Mouse (Mus musculus): ENCODE results near the gene Kctd17. TPM values are rescaled to one million over a fixed set of nuclear protein-coding genes. Genes with fewer than 3 reads are reported as not detected.

Kctd17 gene
- polyA plus RNA-seq, 1 experiment = 163 TPM

- TF ChIP-seq POLR2A (IDR thresholded peaks at IDR 0.05; ENCODE audit: low read depth, low read length) (no peak), CTCF (conservative IDR thresholded peaks at IDR 0.05; ENCODE audit: insufficient read depth, insufficient read length, low read depth, low read length) (no peak)
- Histone ChIP-seq H3K4me1 (ENCODE audit: control insufficient read depth, insufficient read depth, low read length) (peaks cover 16% of the 10 kb centered on the region; the same call in 1 of the 2 replicates), H3K27ac (ENCODE audit: insufficient read depth, low read depth, low read length) (no peak overlapping the region), H3K36me3 (ENCODE audit: control insufficient read depth, insufficient read depth, low read length) (no peaks in the 10 kb centered on the region), H3K27me3 (replicated peaks; ENCODE audit: control insufficient read depth, insufficient read depth, low read length) (no peaks in the 10 kb centered on the region), H3K4me3 (ENCODE audit: insufficient read depth, low read depth, low read length) (no peak overlapping the region)
- 100% methylated on average over 1 of the region's 1 CpGs for WGBS
- no peak for DNase-seq
These were observed 42.8 kb upstream of the Kctd17 start for GRCm38 (mm10) chr15:78385564-78385963.

- H3K27me3 ChIP-seq (replicated peaks; ENCODE audit: control insufficient read depth, insufficient read depth, low read length) = no peaks in the 10 kb centered on the region
- no peak for TF ChIP-seq CTCF (conservative IDR thresholded peaks at IDR 0.05; ENCODE audit: insufficient read depth, insufficient read length, low read depth, low read length)
- no peak for TF ChIP-seq POLR2A (IDR thresholded peaks at IDR 0.05; ENCODE audit: low read depth, low read length)
- no peak overlapping the region for H3K4me3 ChIP-seq (ENCODE audit: insufficient read depth, low read depth, low read length)
- 82% methylated on average over 3 of the region's 3 CpGs for WGBS
- H3K27ac ChIP-seq (ENCODE audit: insufficient read depth, low read depth, low read length) = no peak overlapping the region
- H3K4me1 ChIP-seq (ENCODE audit: control insufficient read depth, insufficient read depth, low read length) = no peaks in the 10 kb centered on the region; the same call in 1 of the 2 replicates
- DNase-seq = no peak
- no peaks in the 10 kb centered on the region for H3K36me3 ChIP-seq (ENCODE audit: control insufficient read depth, insufficient read depth, low read length)
These were observed 37.5 kb upstream of the Kctd17 start for GRCm38 (mm10) chr15:78390855-78391254.

- H3K4me1 ChIP-seq (ENCODE audit: control insufficient read depth, insufficient read depth, low read length) = no peaks in the 10 kb centered on the region; the same call in 1 of the 2 replicates
- H3K27me3 ChIP-seq (replicated peaks; ENCODE audit: control insufficient read depth, insufficient read depth, low read length) = no peaks in the 10 kb centered on the region
- TF ChIP-seq CTCF (conservative IDR thresholded peaks at IDR 0.05; ENCODE audit: insufficient read depth, insufficient read length, low read depth, low read length) (peak; percentile 27; the same call in 1 of the 2 replicates), POLR2A (IDR thresholded peaks at IDR 0.05; ENCODE audit: low read depth, low read length) (no peak)
- DNase-seq = peak; percentile 83
- no peak within 1 kb of the TSS for H3K27ac ChIP-seq (ENCODE audit: insufficient read depth, low read depth, low read length)
- WGBS = 58% methylated on average over 8 of the region's 8 CpGs
- H3K4me3 ChIP-seq (ENCODE audit: insufficient read depth, low read depth, low read length) = no peak within 1 kb of the TSS
- H3K36me3 ChIP-seq (ENCODE audit: control insufficient read depth, insufficient read depth, low read length) = no peaks in the 10 kb centered on the region
These were observed 32.8 kb upstream of the Kctd17 start, which contains the start of gene Tex33 for GRCm38 (mm10) chr15:78395478-78395962. TSS of gene Tex33 (minus strand) at chr15:78395912.

GRCm38 (mm10) chr15:78401345-78401744 is 27.0 kb upstream of the Kctd17 start:
- TF ChIP-seq CTCF (conservative IDR thresholded peaks at IDR 0.05; ENCODE audit: insufficient read depth, insufficient read length, low read depth, low read length) (no peak), POLR2A (IDR thresholded peaks at IDR 0.05; ENCODE audit: low read depth, low read length) (no peak)
- Histone ChIP-seq H3K27me3 (replicated peaks; ENCODE audit: control insufficient read depth, insufficient read depth, low read length) (no peaks in the 10 kb centered on the region), H3K27ac (ENCODE audit: insufficient read depth, low read depth, low read length) (no peak overlapping the region), H3K4me3 (ENCODE audit: insufficient read depth, low read depth, low read length) (no peak overlapping the region), H3K4me1 (ENCODE audit: control insufficient read depth, insufficient read depth, low read length) (peaks cover 30% of the 10 kb centered on the region), H3K36me3 (ENCODE audit: control insufficient read depth, insufficient read depth, low read length) (no peaks in the 10 kb centered on the region)
- WGBS = 66% methylated on average over 6 of the region's 6 CpGs
- no peak for DNase-seq

- H3K4me1 ChIP-seq (ENCODE audit: control insufficient read depth, insufficient read depth, low read length) = peaks cover 30% of the 10 kb centered on the region
- TF ChIP-seq CTCF (conservative IDR thresholded peaks at IDR 0.05; ENCODE audit: insufficient read depth, insufficient read length, low read depth, low read length) = no peak
- no peak for TF ChIP-seq POLR2A (IDR thresholded peaks at IDR 0.05; ENCODE audit: low read depth, low read length)
- WGBS = 31% methylated on average over 4 of the region's 4 CpGs
- H3K27me3 ChIP-seq (replicated peaks; ENCODE audit: control insufficient read depth, insufficient read depth, low read length) = no peaks in the 10 kb centered on the region
- no peak overlapping the region for H3K4me3 ChIP-seq (ENCODE audit: insufficient read depth, low read depth, low read length)
- H3K36me3 ChIP-seq (ENCODE audit: control insufficient read depth, insufficient read depth, low read length) = no peaks in the 10 kb centered on the region
- H3K27ac ChIP-seq (ENCODE audit: insufficient read depth, low read depth, low read length) = no peak overlapping the region
- DNase-seq = peak; percentile 88
These were observed 26.4 kb upstream of the Kctd17 start for GRCm38 (mm10) chr15:78401921-78402320.

GRCm38 (mm10) chr15:78402423-78402822 is 25.9 kb upstream of the Kctd17 start:
- DNase-seq = peak; percentile 83
- no peak for TF ChIP-seq CTCF (conservative IDR thresholded peaks at IDR 0.05; ENCODE audit: insufficient read depth, insufficient read length, low read depth, low read length)
- no peak for TF ChIP-seq POLR2A (IDR thresholded peaks at IDR 0.05; ENCODE audit: low read depth, low read length)
- peaks cover 33% of the 10 kb centered on the region for H3K4me1 ChIP-seq (ENCODE audit: control insufficient read depth, insufficient read depth, low read length)
- H3K27me3 ChIP-seq (replicated peaks; ENCODE audit: control insufficient read depth, insufficient read depth, low read length) = no peaks in the 10 kb centered on the region
- 36% methylated on average over 7 of the region's 7 CpGs for WGBS
- H3K36me3 ChIP-seq (ENCODE audit: control insufficient read depth, insufficient read depth, low read length) = no peaks in the 10 kb centered on the region
- H3K27ac ChIP-seq (ENCODE audit: insufficient read depth, low read depth, low read length) = 0 out of 2 replicates have a peak overlapping the region, but pooled peaks have one; percentile 7
- H3K4me3 ChIP-seq (ENCODE audit: insufficient read depth, low read depth, low read length) = no peak overlapping the region

GRCm38 (mm10) chr15:78403301-78403741 is 25.0 kb upstream of the Kctd17 start:
- peaks cover 37% of the 10 kb centered on the region for H3K4me1 ChIP-seq (ENCODE audit: control insufficient read depth, insufficient read depth, low read length)
- peak overlapping the region; percentile 76 for H3K27ac ChIP-seq (ENCODE audit: insufficient read depth, low read depth, low read length)
- peak; percentile 93 for DNase-seq
- no peaks in the 10 kb centered on the region for H3K27me3 ChIP-seq (replicated peaks; ENCODE audit: control insufficient read depth, insufficient read depth, low read length)
- 24% methylated on average over 3 of the region's 3 CpGs for WGBS
- TF ChIP-seq POLR2A (IDR thresholded peaks at IDR 0.05; ENCODE audit: low read depth, low read length) (no peak), CTCF (conservative IDR thresholded peaks at IDR 0.05; ENCODE audit: insufficient read depth, insufficient read length, low read depth, low read length) (no peak)
- no peaks in the 10 kb centered on the region for H3K36me3 ChIP-seq (ENCODE audit: control insufficient read depth, insufficient read depth, low read length)
- no peak overlapping the region for H3K4me3 ChIP-seq (ENCODE audit: insufficient read depth, low read depth, low read length)

Data from kidney, adult 2 months (tissue).